Comparison of ENCODE assay signal across 9 mouse cellular contexts in genomic region chr14:33913727-33914126, GRCm38 (mm10). TPM values are rescaled to one million over a fixed set of nuclear protein-coding genes. Genes with fewer than 3 reads are reported as not detected.
A peak's percentile ranks its signal among the peaks of the same experiment; 100 is the strongest.
DNase-seq lines count a peak whose midpoint lies in the region; ATAC-seq and TF ChIP-seq lines count a peak whose summit lies in the region.
"Had no signal": no experiment of that assay in that cellular context is flagged by ENCODE, and none has a peak within 500 bp of the region (broad histone marks: within the 10 kb centered on the region; RNA-seq: fewer than 3 reads in every experiment).

No protein-coding gene starts in this region.

- H3K36me3 ChIP-seq in kidney, adult 2 months (ENCODE audit: control insufficient read depth, insufficient read depth, low read length), result no peaks in the 10 kb centered on the region
- no peaks in the 10 kb centered on the region for H3K36me3 ChIP-seq in lung, postnatal 0 days (ENCODE audit: insufficient read depth, low read length)
- H3K36me3 ChIP-seq: hindbrain, embryonic 15.5 days had no signal

- H3K27ac ChIP-seq in left cerebral cortex, adult 2 months, result no peak overlapping the region
- no peak overlapping the region for H3K27ac ChIP-seq in kidney, adult 2 months (ENCODE audit: insufficient read depth, low read depth, low read length)
- H3K27ac ChIP-seq in lung, postnatal 0 days (ENCODE audit: low read length), result no peak overlapping the region
- H3K27ac ChIP-seq: hindbrain, embryonic 15.5 days had no signal

- peak; percentile 52 for ATAC-seq in lung, postnatal 0 days
- ATAC-seq in inflammation-experienced regulatory T-cells, adult 6 months, result no peak

- peak; percentile 58 for TF ChIP-seq CTCF in left cerebral cortex, adult 2 months (IDR thresholded peaks at IDR 0.05)
- peak; percentile 70 for TF ChIP-seq CTCF in kidney, adult 2 months (conservative IDR thresholded peaks at IDR 0.05; ENCODE audit: insufficient read depth, insufficient read length, low read depth, low read length)
- TF ChIP-seq CTCF in lung, postnatal 0 days (IDR thresholded peaks at IDR 0.05), result peak; percentile 77

- no peak overlapping the region for H3K4me3 ChIP-seq in left cerebral cortex, adult 2 months
- no peak overlapping the region for H3K4me3 ChIP-seq in kidney, adult 2 months (ENCODE audit: insufficient read depth, low read depth, low read length)
- no peak overlapping the region for H3K4me3 ChIP-seq in lung, postnatal 0 days (ENCODE audit: low read depth, low read length)
- H3K4me3 ChIP-seq: hindbrain, embryonic 15.5 days had no signal

- 20% methylated on average over 3 of the region's 3 CpGs for WGBS in kidney, adult 2 months
- 33% methylated on average over 3 of the region's 3 CpGs for WGBS in lung, postnatal 0 days

- no peak for TF ChIP-seq POLR2A in kidney, adult 2 months (IDR thresholded peaks at IDR 0.05; ENCODE audit: low read depth, low read length)

- intact Hi-C loops in left cerebral cortex, adult 2 months (cut with DNase I), result loop anchor here (5.0 kb wide), 2 partner anchors 81 to 216 kb away; no protein-coding TSS in a partner anchor

- H3K4me2 ChIP-seq in lung, postnatal 0 days (replicated peaks; ENCODE audit: low read depth, low read length), result no peak overlapping the region
- H3K4me2 ChIP-seq: hindbrain, embryonic 15.5 days had no signal

- no peak for TF ChIP-seq EP300 in lung, postnatal 0 days (IDR thresholded peaks at IDR 0.05)

- peak; percentile 41 to 42 for DNase-seq in left cerebral cortex, adult 2 months (ENCODE audit: extremely low spot score in 1 of 2, low spot score in 2 of 2)
- no peak for DNase-seq in left cerebral cortex, adult 8-10 months (ENCODE audit: low spot score in 2 of 2)
- DNase-seq in R1 (ENCODE audit: low read depth, low spot score), result peak; percentile 34
- peak; percentile 67 for DNase-seq in embryo, embryonic 11 days
- DNase-seq in kidney, adult 2 months, result peak; percentile 77
- DNase-seq in lung, postnatal 0 days (ENCODE audit: low spot score), result peak; percentile 54
- no peak for DNase-seq in thymus, postnatal 25 days

- no peaks in the 10 kb centered on the region for H3K9me3 ChIP-seq in lung, postnatal 0 days (ENCODE audit: low read length)
- H3K9me3 ChIP-seq: hindbrain, embryonic 15.5 days had no signal

- H3K9ac ChIP-seq in lung, postnatal 0 days (replicated peaks; ENCODE audit: low read depth), result no peak overlapping the region
- H3K9ac ChIP-seq: hindbrain, embryonic 15.5 days had no signal

- H3K27me3 ChIP-seq in kidney, adult 2 months (replicated peaks; ENCODE audit: control insufficient read depth, insufficient read depth, low read length), result no peaks in the 10 kb centered on the region
- no peaks in the 10 kb centered on the region for H3K27me3 ChIP-seq in lung, postnatal 0 days (replicated peaks; ENCODE audit: insufficient read depth, low read length)

- no peaks in the 10 kb centered on the region for H3K4me1 ChIP-seq in kidney, adult 2 months (ENCODE audit: control insufficient read depth, insufficient read depth, low read length)
- H3K4me1 ChIP-seq in lung, postnatal 0 days (ENCODE audit: insufficient read depth, low read depth, low read length), result no peaks in the 10 kb centered on the region

RNA-seq across cellular contexts. Expression of gene Gdf10, which starts 9.7 kb away (rescaled TPM):
- 1 to 10 TPM; 3.2 to 3.6 TPM for total RNA-seq in left cerebral cortex, adult 2 months (2021)
- total RNA-seq in left cerebral cortex, adult 8-10 months (2022), result 1 to 10 TPM; 2.8 to 3.4 (median 2.9) TPM
- 8.9 and 11.8 TPM in 2 replicates for polyA plus RNA-seq in kidney, adult 2 months (2012; rRNA removed)
- polyA plus RNA-seq in lung, postnatal 0 days (2015; fragmentation: Nextera tagmentation; extraction: Ambion mirVana), result 1.3 and 1.5 TPM in 2 replicates
- polyA plus RNA-seq in inflammation-experienced regulatory T-cells, adult 6 months (2017; shearing (Covaris generic)), result not detected

RNA-seq across cellular contexts. Expression of gene Gdf2, which starts 27.1 kb away (rescaled TPM):
- not detected for total RNA-seq in left cerebral cortex, adult 2 months (2021)
- total RNA-seq in left cerebral cortex, adult 8-10 months (2022), result not detected
- polyA plus RNA-seq in kidney, adult 2 months (2012; rRNA removed), result not detected in 2 replicates
- polyA plus RNA-seq in lung, postnatal 0 days (2015; fragmentation: Nextera tagmentation; extraction: Ambion mirVana), result 0.07 TPM in 1 of 2 replicates, not detected in the other
- not detected for polyA plus RNA-seq in inflammation-experienced regulatory T-cells, adult 6 months (2017; shearing (Covaris generic))

RNA-seq across cellular contexts. Expression of gene Rbp3, which starts 40.1 kb away (rescaled TPM):
- not detected for total RNA-seq in left cerebral cortex, adult 2 months (2021)
- under 1 TPM in 1 of 4 experiments, not detected in 3; 0.32 TPM for total RNA-seq in left cerebral cortex, adult 8-10 months (2022)
- not detected in 2 replicates for polyA plus RNA-seq in kidney, adult 2 months (2012; rRNA removed)
- not detected in 2 replicates for polyA plus RNA-seq in lung, postnatal 0 days (2015; fragmentation: Nextera tagmentation; extraction: Ambion mirVana)
- not detected for polyA plus RNA-seq in inflammation-experienced regulatory T-cells, adult 6 months (2017; shearing (Covaris generic))

Comparison
In these comparisons a context has a peak if more than half of its experiments do, and no peak if none do; other contexts are left out.
1. DNase-seq: peak in left cerebral cortex, adult 2 months (2 of 2), R1 (single experiment), embryo, embryonic 11 days (single experiment), kidney, adult 2 months (single experiment) and lung, postnatal 0 days (single experiment); none in left cerebral cortex, adult 8-10 months (0 of 2) and thymus, postnatal 25 days (single experiment).
2. Peak in every context shown above with its lines, with median percentiles within 50 percentile points of each other: CTCF ChIP-seq.